Mouse (Mus musculus): ENCODE results near the gene Mtcl1. TPM values are rescaled to one million over a fixed set of nuclear protein-coding genes. Genes with fewer than 3 reads are reported as not detected.
"Not testable (repeated sequence)": the region's sequence is repeated elsewhere in the genome, so short reads cannot be mapped to it uniquely, and the experiment has no call there.

Mtcl1 gene
- total RNA-seq, 2 experiments from 2014 or later: 7.6 to 9.2 TPM

- intact Hi-C loops (cut with DNase I; ENCODE audit: low total_unique reads): no loop called here
These were observed 1.0 kb upstream of the Mtcl1 start for GRCm38 (mm10) chr17:66450526-66451070.

GRCm38 (mm10) chr17:66448421-66449405 is 837 bp downstream of the Mtcl1 start:
- DNase-seq: peak; percentile 54
- intact Hi-C loops (cut with DNase I; ENCODE audit: low total_unique reads): loop anchor here (5.0 kb wide), 1 partner anchor 39 kb away; no protein-coding TSS in a partner anchor

More at GRCm38 (mm10) chr17:66450526-66451070, 1.0 kb upstream of the Mtcl1 start:
- DNase-seq: no peak

- intact Hi-C loops (cut with DNase I; ENCODE audit: low total_unique reads): loop anchor here (5.0 kb wide), 1 partner anchor 39 kb away; no protein-coding TSS in a partner anchor
These were observed 1.6 kb downstream of the Mtcl1 start for GRCm38 (mm10) chr17:66447978-66448377.

GRCm38 (mm10) chr17:66447007-66447312 is 2.6 kb downstream of the Mtcl1 start:
- intact Hi-C loops (cut with DNase I; ENCODE audit: low total_unique reads): loop anchor here (5.0 kb wide), 1 partner anchor 40 kb away; no protein-coding TSS in a partner anchor
- DNase-seq: no peak

More at GRCm38 (mm10) chr17:66447978-66448377, 1.6 kb downstream of the Mtcl1 start:
- no peak for DNase-seq

- intact Hi-C loops (cut with DNase I; ENCODE audit: low total_unique reads): loop anchor here (5.0 kb wide), 1 partner anchor 41 kb away; no protein-coding TSS in a partner anchor
These were observed 3.1 kb downstream of the Mtcl1 start for GRCm38 (mm10) chr17:66446196-66447006.

GRCm38 (mm10) chr17:66444059-66444700 is 5.4 kb downstream of the Mtcl1 start:
- no peak for DNase-seq
- intact Hi-C loops (cut with DNase I; ENCODE audit: low total_unique reads): no loop called here

More at GRCm38 (mm10) chr17:66446196-66447006, 3.1 kb downstream of the Mtcl1 start:
- DNase-seq: no peak

GRCm38 (mm10) chr17:66439888-66440287 is 9.7 kb downstream of the Mtcl1 start:
- DNase-seq: no peak
- intact Hi-C loops (cut with DNase I; ENCODE audit: low total_unique reads): no loop called here

GRCm38 (mm10) chr17:66439051-66439753 is 10.3 kb downstream of the Mtcl1 start:
- intact Hi-C loops (cut with DNase I; ENCODE audit: low total_unique reads): no loop called here
- DNase-seq: no peak

GRCm38 (mm10) chr17:66438137-66438536 is 11.4 kb downstream of the Mtcl1 start:
- no peak for DNase-seq
- intact Hi-C loops (cut with DNase I; ENCODE audit: low total_unique reads): no loop called here

GRCm38 (mm10) chr17:66436811-66437210 is 12.7 kb downstream of the Mtcl1 start:
- no peak for DNase-seq
- intact Hi-C loops (cut with DNase I; ENCODE audit: low total_unique reads): no loop called here

GRCm38 (mm10) chr17:66435982-66436381 is 13.6 kb downstream of the Mtcl1 start:
- DNase-seq: no peak
- intact Hi-C loops (cut with DNase I; ENCODE audit: low total_unique reads): no loop called here

GRCm38 (mm10) chr17:66435007-66435406 is 14.5 kb downstream of the Mtcl1 start:
- intact Hi-C loops (cut with DNase I; ENCODE audit: low total_unique reads): no loop called here
- no peak for DNase-seq

GRCm38 (mm10) chr17:66434566-66434965 is 15.0 kb downstream of the Mtcl1 start:
- intact Hi-C loops (cut with DNase I; ENCODE audit: low total_unique reads): no loop called here
- DNase-seq: no peak

GRCm38 (mm10) chr17:66424601-66425000 is 24.9 kb downstream of the Mtcl1 start:
- DNase-seq; intact Hi-C loops (cut with DNase I; ENCODE audit: low total_unique reads): not testable (repeated sequence)

GRCm38 (mm10) chr17:66419421-66419820 is 30.1 kb downstream of the Mtcl1 start:
- intact Hi-C loops (cut with DNase I; ENCODE audit: low total_unique reads): no loop called here
- no peak for DNase-seq

- intact Hi-C loops (cut with DNase I; ENCODE audit: low total_unique reads): no loop called here
- no peak for DNase-seq
These were observed 31.8 kb downstream of the Mtcl1 start for GRCm38 (mm10) chr17:66417748-66418147.

- intact Hi-C loops (cut with DNase I; ENCODE audit: low total_unique reads): no loop called here
- no peak for DNase-seq
These were observed 32.2 kb downstream of the Mtcl1 start for GRCm38 (mm10) chr17:66417329-66417728.

GRCm38 (mm10) chr17:66416841-66417313 is 32.7 kb downstream of the Mtcl1 start:
- intact Hi-C loops (cut with DNase I; ENCODE audit: low total_unique reads): no loop called here
- peak; percentile 39 for DNase-seq

Data from gastrocnemius, postnatal 14 days (tissue).